In the genomic region with DNA sequence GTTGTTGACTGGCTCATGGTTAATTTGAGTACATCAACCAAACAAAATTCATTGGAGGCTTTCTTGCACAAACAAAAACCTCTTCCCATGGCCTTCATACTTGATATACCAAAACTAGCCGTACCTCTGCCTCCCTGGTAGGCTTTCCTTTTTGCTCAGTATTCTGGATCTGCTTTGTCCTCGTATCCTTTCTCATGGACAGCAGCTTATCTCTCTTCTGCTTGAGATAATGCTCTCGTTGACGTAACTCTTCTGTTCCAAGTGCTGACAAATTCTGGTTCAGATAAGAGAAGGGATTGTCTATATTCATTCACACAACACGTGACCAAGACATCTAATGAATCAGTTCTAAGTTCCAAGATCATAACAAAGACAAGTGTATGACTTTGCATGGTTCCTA, we compare ENCODE assay signal across 27 mouse cellular contexts.
"Had no signal": no experiment of that assay in that cellular context is flagged by ENCODE, and none has a peak within 500 bp of the region (broad histone marks: within the 10 kb centered on the region; RNA-seq: fewer than 3 reads in every experiment).

No protein-coding gene starts in this region.

- H3K9me3 ChIP-seq: limb, embryonic 10.5 days; limb, embryonic 12.5 days; limb, embryonic 13.5 days; limb, embryonic 15.5 days; liver, embryonic 12.5 days; liver, embryonic 13.5 days; liver, embryonic 15.5 days; lung, embryonic 15.5 days; megakaryocyte, embryonic 14.5 days; midbrain, embryonic 10.5 days; midbrain, embryonic 12.5 days; midbrain, embryonic 13.5 days; midbrain, embryonic 15.5 days had no signal

- H3K4me1 ChIP-seq: limb, embryonic 10.5 days; limb, embryonic 12.5 days; limb, embryonic 13.5 days; limb, embryonic 15.5 days; liver, embryonic 12.5 days; liver, embryonic 13.5 days; liver, embryonic 15.5 days; lung, embryonic 15.5 days; midbrain, embryonic 10.5 days; midbrain, embryonic 12.5 days; midbrain, embryonic 13.5 days; midbrain, embryonic 15.5 days had no signal

- H3K27me3 ChIP-seq: limb, embryonic 12.5 days; limb, embryonic 13.5 days; limb, embryonic 15.5 days; liver, embryonic 12.5 days; liver, embryonic 13.5 days; liver, embryonic 15.5 days; lung, embryonic 15.5 days; megakaryocyte, embryonic 14.5 days; midbrain, embryonic 12.5 days; midbrain, embryonic 13.5 days; midbrain, embryonic 15.5 days had no signal

- H3K9ac ChIP-seq: limb, embryonic 12.5 days; limb, embryonic 13.5 days; limb, embryonic 15.5 days; liver, embryonic 12.5 days; liver, embryonic 13.5 days; liver, embryonic 14.5 days; liver, embryonic 15.5 days; liver, postnatal 0 days; lung, embryonic 14.5 days; lung, embryonic 15.5 days; midbrain, embryonic 12.5 days; midbrain, embryonic 13.5 days; midbrain, embryonic 15.5 days had no signal

- DNase-seq: left cerebral cortex, postnatal 4 days; liver; liver, embryonic 13.5 days; liver, postnatal 0 days; lung, adult 18-20 months; lung, adult 2 months; lung, embryonic 14.5 days; lung, postnatal 10 days; lung, postnatal 14 days; lung, postnatal 36 days; lung, postnatal 4 days; midbrain, embryonic 14.5 days had no signal

- H3K4me3 ChIP-seq: limb, embryonic 10.5 days; limb, embryonic 12.5 days; limb, embryonic 13.5 days; limb, embryonic 15.5 days; liver, embryonic 12.5 days; liver, embryonic 13.5 days; liver, embryonic 15.5 days; lung, embryonic 15.5 days; megakaryocyte, embryonic 14.5 days; midbrain, embryonic 10.5 days; midbrain, embryonic 12.5 days; midbrain, embryonic 13.5 days; midbrain, embryonic 15.5 days; myocyte had no signal

- H3K27ac ChIP-seq: limb, embryonic 10.5 days; limb, embryonic 12.5 days; limb, embryonic 13.5 days; limb, embryonic 15.5 days; liver, embryonic 12.5 days; liver, embryonic 13.5 days; liver, embryonic 14.5 days; liver, embryonic 15.5 days; lung, embryonic 15.5 days; macrophage; midbrain, embryonic 10.5 days; midbrain, embryonic 12.5 days; midbrain, embryonic 13.5 days; midbrain, embryonic 15.5 days had no signal
